Mouse (Mus musculus) limb, embryonic 13.5 days (tissue): ENCODE measurements around the gene Gm20388. TPM values are rescaled to one million over a fixed set of nuclear protein-coding genes. Genes with fewer than 3 reads are reported as not detected.

Experiments
- ATAC-seq: fragments of 200-750 bp; cut with Nextera tagmentation; 2 replicates; pipeline ENCODE4 v1.8.0; 2017; ENCODE audit warnings: low read depth, moderate number of reproducible peaks, moderate TSS enrichment; ENCODE audit not compliant: low FRiP score
- H3K27ac ChIP-seq: fragments of 300-500 bp; sonication (generic); 2 replicates; pipeline ENCODE4 v1.5.1; 2015; ENCODE audit warnings: inconsistent platforms, mild to moderate bottlenecking, moderate library complexity
- H3K27me3 ChIP-seq: fragments of 300-500 bp; sonication (generic); 2 replicates; pipeline ENCODE4 v1.6.1; 2015; ENCODE audit warnings: mild to moderate bottlenecking, inconsistent platforms
- H3K36me3 ChIP-seq: fragments of 300-500 bp; sonication (generic); 2 replicates; pipeline ENCODE4 v1.6.1; 2015; ENCODE audit warnings: inconsistent platforms, mild to moderate bottlenecking, moderate library complexity
- H3K4me1 ChIP-seq: fragments of 300-500 bp; sonication (generic); 2 replicates; pipeline ENCODE4 v1.6.1; 2015; ENCODE audit warnings: inconsistent platforms
- H3K4me2 ChIP-seq: fragments of 300-500 bp; sonication (generic); replicated peaks from 2 replicates; pipeline ENCODE4 v1.6.1; 2015; ENCODE audit warnings: inconsistent platforms, mild to moderate bottlenecking, moderate library complexity
- H3K4me3 ChIP-seq: fragments of 300-500 bp; sonication (generic); 2 replicates; pipeline ENCODE4 v1.5.1; 2015; ENCODE audit warnings: moderate library complexity, mild to moderate bottlenecking, inconsistent platforms
- H3K9ac ChIP-seq: fragments of 300-500 bp; sonication (generic); 2 replicates; pipeline ENCODE4 v1.6.1; 2015; ENCODE audit warnings: mild to moderate bottlenecking, inconsistent platforms
- H3K9me3 ChIP-seq: fragments of 300-500 bp; sonication (generic); 2 replicates; pipeline ENCODE4 v1.6.1; 2016; ENCODE audit warnings: inconsistent platforms
- WGBS: fragments of 180-500 bp; shearing (Covaris S2); methylation state at CpG from one replicate; pipeline ENCODE4 v1.1.7; 2015; 5-methylcytosine and 5-hydroxymethylcytosine counted together
- polyA plus RNA-seq: library from polyadenylated mRNA; unstranded; fragments of >200 nt; fragmentation: Nextera tagmentation; extraction: Ambion mirVana; gene quantifications from 2 replicates; pipeline ENCODE4 v1.2.1, GENCODE M21; 2015

Gm20388 gene
- polyA plus RNA-seq, 1 experiment from 2014 or later: 7.1 TPM

DNA sequence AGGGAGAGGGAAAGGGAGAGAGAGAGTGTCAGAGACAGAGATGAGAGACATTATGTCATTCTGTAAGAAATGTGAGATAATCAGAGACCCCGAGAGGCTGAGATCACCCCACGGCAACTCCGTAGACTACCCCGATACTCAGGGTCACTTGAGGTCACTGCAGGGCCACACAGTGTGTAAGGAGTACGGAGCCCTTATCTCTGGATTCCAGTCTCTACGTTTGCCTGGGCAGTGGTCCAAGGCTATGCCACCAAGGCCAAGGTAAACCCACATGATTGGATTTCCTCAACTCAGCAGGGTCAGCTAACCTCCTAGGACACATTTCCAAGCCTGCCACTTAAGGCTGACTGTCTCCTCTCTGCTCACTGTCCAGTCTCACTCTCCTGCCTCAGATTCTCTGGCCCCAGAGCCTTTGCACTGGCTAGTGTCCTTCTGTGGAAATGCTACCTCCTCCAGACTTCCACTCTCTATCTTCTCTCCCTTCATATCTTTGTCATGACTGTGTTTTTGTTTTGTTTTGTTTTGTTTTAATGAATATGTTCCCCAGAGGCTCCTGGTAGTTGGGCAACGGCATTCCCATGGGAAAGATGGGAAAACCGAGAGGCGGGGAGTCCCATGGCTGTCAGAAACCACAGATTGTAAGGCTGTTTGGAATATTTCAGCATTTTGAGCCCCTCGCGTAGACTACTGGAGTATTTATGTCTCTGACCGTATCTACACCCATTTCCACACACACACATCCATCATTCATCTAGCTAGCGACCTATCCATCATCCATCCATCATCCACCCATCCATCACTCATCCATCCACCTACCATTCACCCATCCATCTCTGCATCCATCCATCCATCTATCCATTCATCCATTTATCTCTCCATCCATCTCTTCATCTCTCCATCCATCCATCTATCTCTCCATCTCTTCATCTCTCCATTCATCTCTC, 2745.7 kb downstream of the Gm20388 start:
- Histone ChIP-seq H3K36me3 (no peaks in the 10 kb centered on the region), H3K4me1 (peaks cover 75% of the 10 kb centered on the region), H3K27ac (no peak overlapping the region), H3K9me3 (no peaks in the 10 kb centered on the region), H3K4me2 (no peak overlapping the region), H3K9ac (no peak overlapping the region), H3K4me3 (no peak overlapping the region), H3K27me3 (0 out of 2 replicates have a peak, but pooled peaks cover 2% of the 10 kb centered on the region)
- ATAC-seq: no peak
- 85% methylated on average over 13 of the region's 13 CpGs for WGBS

DNA sequence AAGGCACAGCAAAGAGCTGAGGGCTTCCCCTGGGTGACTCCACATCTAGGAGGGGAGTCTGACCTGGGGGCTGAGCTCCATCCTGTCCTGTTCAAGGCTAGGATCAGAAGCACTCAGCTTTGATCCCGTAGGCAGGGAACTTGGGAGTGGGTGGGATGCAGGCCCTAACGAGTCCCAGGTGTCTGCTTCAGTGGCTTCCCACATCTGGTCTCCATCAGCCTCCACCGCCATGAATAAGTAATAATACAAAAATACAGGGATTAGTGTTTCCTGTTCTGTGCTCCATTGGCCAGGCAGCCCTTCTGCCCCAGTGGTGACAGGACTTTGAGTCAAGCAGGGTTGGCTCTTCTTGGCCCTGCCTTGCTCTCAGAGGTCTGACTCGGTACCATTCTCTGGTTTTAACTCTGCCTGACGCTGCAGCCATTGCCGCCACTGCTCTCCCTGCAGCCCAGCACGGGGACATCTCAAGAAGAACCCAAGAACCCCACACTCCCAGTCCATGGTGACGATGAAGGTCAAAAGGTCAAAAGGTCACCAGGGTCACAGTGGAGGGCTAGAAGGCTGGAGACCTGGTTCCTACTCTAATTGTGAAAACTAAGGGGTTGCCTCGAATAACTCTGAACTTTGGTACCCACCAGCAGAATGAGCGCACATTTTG, 2747.6 kb downstream of the Gm20388 start:
- WGBS: 17% methylated on average over 10 of the region's 10 CpGs
- Histone ChIP-seq H3K9me3 (no peaks in the 10 kb centered on the region), H3K27me3 (no peaks in the 10 kb centered on the region)

DNA sequence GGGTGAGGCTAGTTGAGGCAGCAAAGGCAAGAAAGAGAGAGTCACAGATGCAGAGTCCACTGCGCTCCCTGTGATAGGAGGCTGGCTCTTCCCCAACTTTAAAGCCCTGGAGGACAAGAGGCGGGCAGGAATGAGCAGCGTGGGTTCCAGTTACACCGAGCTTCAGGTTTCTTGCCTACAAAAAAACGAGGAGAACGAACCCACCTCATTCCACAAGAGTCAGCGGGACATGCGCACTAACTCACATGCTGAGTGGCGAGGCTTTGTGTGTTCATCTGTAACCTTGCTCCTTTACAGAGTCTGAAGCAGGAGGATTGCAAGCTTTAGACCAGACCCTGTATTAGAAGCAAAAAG, 2748.1 kb downstream of the Gm20388 start:
- Histone ChIP-seq H3K27ac (peak overlapping the region; percentile 86), H3K36me3 (no peaks in the 10 kb centered on the region), H3K27me3 (no peaks in the 10 kb centered on the region), H3K4me3 (peak overlapping the region; percentile 12), H3K4me1 (peaks cover 77% of the 10 kb centered on the region), H3K9me3 (no peaks in the 10 kb centered on the region), H3K4me2 (peak overlapping the region; percentile 50), H3K9ac (no peak overlapping the region)
- 0 out of 2 replicates have a peak, but pooled peaks have one; percentile 12 for ATAC-seq
- WGBS: 13% methylated on average over 9 of the region's 9 CpGs

More for the DNA sequence above, 2747.6 kb downstream of the Gm20388 start:
- H3K27ac ChIP-seq: peak overlapping the region; percentile 86
- peak; percentile 65 for ATAC-seq
- H3K4me1 ChIP-seq: peaks cover 77% of the 10 kb centered on the region
- no peak overlapping the region; the same call in 1 of the 2 replicates for H3K4me3 ChIP-seq
- H3K4me2 ChIP-seq: peak overlapping the region; percentile 50
- no peaks in the 10 kb centered on the region for H3K36me3 ChIP-seq
- H3K9ac ChIP-seq: no peak overlapping the region

DNA sequence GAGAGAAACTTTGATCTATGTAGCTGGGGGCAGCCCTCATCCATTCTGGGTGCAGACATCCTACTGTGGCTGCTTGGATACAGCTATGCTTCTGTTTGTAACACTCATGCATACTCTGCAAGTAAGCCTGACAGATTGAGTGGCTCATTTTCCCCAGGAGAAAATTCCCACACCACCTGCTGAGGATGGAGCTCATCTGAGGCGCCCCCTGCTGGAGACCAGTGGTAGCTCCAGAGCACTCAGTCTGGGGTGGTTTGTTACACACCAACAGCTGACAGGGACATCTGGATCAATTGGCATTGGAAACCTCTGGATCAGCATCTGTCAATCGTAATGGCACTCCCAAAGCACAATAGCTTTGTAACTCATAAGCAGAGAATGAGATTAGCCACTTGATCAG, 2749.4 kb downstream of the Gm20388 start:
- Histone ChIP-seq H3K4me3 (no peak overlapping the region), H3K27ac (no peak overlapping the region), H3K9me3 (no peaks in the 10 kb centered on the region), H3K4me1 (peaks cover 85% of the 10 kb centered on the region), H3K27me3 (no peaks in the 10 kb centered on the region), H3K4me2 (no peak overlapping the region), H3K36me3 (no peaks in the 10 kb centered on the region), H3K9ac (no peak overlapping the region)
- no peak for ATAC-seq
- 79% methylated on average over 2 of the region's 2 CpGs for WGBS

DNA sequence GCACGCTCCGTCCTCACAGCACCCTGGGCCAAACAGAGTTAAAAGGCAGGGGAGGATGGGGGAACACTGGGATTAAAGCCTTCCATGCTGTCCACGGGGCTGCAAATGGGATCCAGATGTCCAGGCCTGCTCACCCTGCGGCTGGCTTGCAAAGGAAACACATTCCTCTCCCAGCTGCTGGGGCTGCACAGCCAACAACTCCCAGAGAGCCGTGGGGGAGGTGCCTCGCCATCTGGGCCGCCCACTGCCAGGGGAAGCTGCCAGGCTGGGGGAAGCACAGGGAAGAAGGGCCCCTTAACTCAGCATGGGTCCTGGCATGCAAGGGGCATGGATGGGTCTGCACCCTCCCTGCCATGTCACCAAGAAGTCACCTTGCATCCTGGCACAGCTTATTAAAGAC, 2750.5 kb downstream of the Gm20388 start:
- no peak overlapping the region for H3K9ac ChIP-seq
- H3K36me3 ChIP-seq: no peaks in the 10 kb centered on the region
- peaks cover 90% of the 10 kb centered on the region for H3K4me1 ChIP-seq
- H3K9me3 ChIP-seq: no peaks in the 10 kb centered on the region
- H3K27me3 ChIP-seq: no peaks in the 10 kb centered on the region
- peak overlapping the region; percentile 82 for H3K27ac ChIP-seq
- H3K4me2 ChIP-seq: peak overlapping the region; percentile 44
- no peak overlapping the region for H3K4me3 ChIP-seq
- peak; percentile 76 for ATAC-seq
- WGBS: 4% methylated on average over 7 of the region's 7 CpGs

DNA sequence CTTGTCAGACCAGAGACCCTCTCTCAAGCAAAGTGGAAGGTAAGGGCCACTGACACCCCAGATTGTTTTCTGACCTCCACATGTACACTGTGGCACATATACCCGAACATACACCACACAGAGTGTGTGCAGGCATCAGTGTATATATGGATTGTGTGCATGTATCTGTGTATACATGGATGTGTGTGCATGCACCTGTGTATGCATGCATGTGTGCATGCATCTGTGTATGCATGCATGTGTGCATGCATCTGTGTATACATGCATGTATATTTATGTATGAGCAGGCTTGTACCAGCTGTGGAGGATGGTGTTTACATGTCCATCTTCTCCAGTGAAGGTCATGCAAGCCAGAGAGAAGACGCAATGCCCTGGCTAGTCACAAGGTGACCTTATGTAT, 2751.3 kb downstream of the Gm20388 start:
- 75% methylated on average over 2 of the region's 2 CpGs for WGBS
- Histone ChIP-seq H3K36me3 (no peaks in the 10 kb centered on the region), H3K27ac (peak overlapping the region; percentile 82; the same call in 1 of the 2 replicates), H3K4me3 (no peak overlapping the region), H3K4me2 (no peak overlapping the region), H3K4me1 (peaks cover 98% of the 10 kb centered on the region), H3K9me3 (no peaks in the 10 kb centered on the region), H3K27me3 (no peaks in the 10 kb centered on the region), H3K9ac (no peak overlapping the region)
- no peak for ATAC-seq

DNA sequence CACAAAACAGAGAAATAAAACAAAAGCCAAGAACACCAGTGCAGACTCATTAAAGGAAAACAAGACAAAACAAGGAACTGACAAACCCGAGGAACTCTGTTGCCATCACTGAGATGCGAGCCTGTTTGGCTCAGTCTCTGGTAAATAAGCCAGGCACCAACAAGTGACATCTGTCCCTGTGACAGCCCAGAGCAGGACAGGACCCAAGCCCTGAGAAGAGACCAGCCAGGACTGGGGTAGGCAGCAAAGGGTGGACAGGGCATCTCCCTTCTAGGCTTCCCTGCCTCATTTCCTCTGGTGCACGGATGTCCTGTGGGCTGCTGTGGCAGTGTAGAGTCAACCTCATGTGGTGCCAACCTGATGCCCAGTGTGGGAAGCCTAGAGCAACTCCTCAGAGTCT, 2752.5 kb downstream of the Gm20388 start:
- peaks cover 94% of the 10 kb centered on the region for H3K4me1 ChIP-seq
- H3K27ac ChIP-seq: no peak overlapping the region
- H3K4me2 ChIP-seq: no peak overlapping the region
- ATAC-seq: no peak
- H3K4me3 ChIP-seq: no peak overlapping the region
- H3K36me3 ChIP-seq: no peaks in the 10 kb centered on the region
- H3K9ac ChIP-seq: no peak overlapping the region
- no peaks in the 10 kb centered on the region for H3K9me3 ChIP-seq
- 67% methylated on average over 3 of the region's 3 CpGs for WGBS
- no peaks in the 10 kb centered on the region for H3K27me3 ChIP-seq

DNA sequence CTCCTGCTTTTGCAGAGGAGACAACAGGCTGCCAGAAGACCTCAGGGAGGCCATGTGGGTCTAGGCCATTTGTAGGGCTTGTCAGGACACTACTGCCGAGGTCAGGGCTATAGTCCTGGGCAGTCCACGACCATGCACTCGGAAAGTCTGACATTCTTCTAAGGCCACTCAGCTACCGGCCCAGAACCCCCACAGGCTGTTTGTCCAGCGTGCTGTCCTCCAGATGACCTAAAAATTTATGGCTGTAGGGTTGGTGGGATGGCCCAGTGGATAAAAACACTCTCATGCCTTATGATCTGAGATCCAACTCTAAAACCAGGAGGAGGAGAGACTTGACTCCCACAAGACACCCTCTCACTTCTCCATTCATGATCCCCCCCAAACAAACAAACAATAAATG, 2753.0 kb downstream of the Gm20388 start:
- 34% methylated on average over 5 of the region's 5 CpGs for WGBS

DNA sequence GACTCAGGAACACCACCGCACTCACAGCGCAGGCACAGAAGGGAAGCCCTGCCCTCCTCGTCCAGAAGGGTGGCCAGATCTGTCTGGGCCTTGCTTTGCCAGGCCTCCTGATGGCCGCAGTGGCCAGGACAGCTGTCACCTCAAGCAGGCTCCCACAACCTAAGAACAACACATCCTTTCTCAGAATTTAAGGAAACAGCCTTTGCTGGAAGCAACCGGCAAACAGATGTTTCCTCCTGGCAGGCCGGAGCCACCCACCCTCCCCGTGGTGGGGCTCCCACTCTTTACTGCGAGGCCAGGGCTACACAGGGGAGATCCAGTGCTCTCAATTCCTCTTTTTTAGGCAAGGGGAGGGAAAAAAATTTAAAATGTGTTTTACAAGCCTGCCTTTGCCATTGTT, 2754.6 kb downstream of the Gm20388 start:
- Histone ChIP-seq H3K9ac (no peak overlapping the region), H3K36me3 (no peaks in the 10 kb centered on the region), H3K9me3 (no peaks in the 10 kb centered on the region), H3K4me3 (no peak overlapping the region), H3K27ac (peak overlapping the region; percentile 83), H3K4me2 (peak overlapping the region; percentile 49), H3K4me1 (peaks cover 84% of the 10 kb centered on the region), H3K27me3 (peaks cover 5% of the 10 kb centered on the region; the same call in 1 of the 2 replicates)
- 9% methylated on average over 8 of the region's 8 CpGs for WGBS
- peak; percentile 49; the same call in 1 of the 2 replicates for ATAC-seq

More for the DNA sequence above, 2753.0 kb downstream of the Gm20388 start:
- Histone ChIP-seq H3K27me3 (no peaks in the 10 kb centered on the region), H3K9ac (no peak overlapping the region), H3K4me2 (no peak overlapping the region), H3K36me3 (no peaks in the 10 kb centered on the region), H3K4me1 (peaks cover 89% of the 10 kb centered on the region), H3K4me3 (no peak overlapping the region), H3K9me3 (no peaks in the 10 kb centered on the region), H3K27ac (no peak overlapping the region)
- no peak for ATAC-seq

DNA sequence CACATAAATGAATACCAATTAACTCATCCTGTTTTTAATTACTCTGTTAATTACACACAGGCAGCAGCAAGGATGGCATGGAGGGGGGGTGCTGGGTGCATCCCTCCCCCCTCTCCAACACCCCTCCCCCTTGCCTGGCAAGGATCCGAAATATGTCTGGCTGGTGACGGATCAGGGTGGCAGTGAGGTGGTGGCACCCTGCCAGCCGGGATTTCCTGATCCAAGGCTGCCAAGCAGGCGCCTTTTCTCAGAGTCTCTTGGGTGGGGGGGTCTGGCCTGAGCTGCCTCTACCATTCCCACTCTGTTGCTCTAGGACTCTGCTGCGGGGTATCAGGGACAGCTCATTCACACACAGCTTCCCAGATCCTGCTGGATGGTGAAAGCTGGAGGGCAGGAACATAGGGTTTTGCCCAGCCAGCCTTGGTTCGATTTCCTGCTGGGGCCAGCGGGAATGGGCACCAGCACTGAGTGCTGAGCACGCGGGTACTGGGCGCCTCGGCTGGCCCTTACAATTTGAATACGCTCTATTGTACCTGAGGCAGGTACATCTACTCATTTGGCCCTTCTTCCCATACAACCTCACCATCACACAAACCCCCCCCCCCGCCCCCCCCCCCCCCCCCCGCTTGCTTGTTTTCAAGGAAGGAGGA, 2755.2 kb downstream of the Gm20388 start:
- peak overlapping the region; percentile 83 for H3K27ac ChIP-seq
- no peaks in the 10 kb centered on the region for H3K36me3 ChIP-seq
- peak; percentile 39; the same call in 1 of the 2 replicates for ATAC-seq
- H3K27me3 ChIP-seq: peaks cover 5% of the 10 kb centered on the region; the same call in 1 of the 2 replicates
- no peak overlapping the region for H3K9ac ChIP-seq
- H3K4me1 ChIP-seq: peaks cover 82% of the 10 kb centered on the region
- H3K4me2 ChIP-seq: peak overlapping the region; percentile 49
- no peak overlapping the region for H3K4me3 ChIP-seq
- 45% methylated on average over 12 of the region's 14 CpGs for WGBS
- H3K9me3 ChIP-seq: no peaks in the 10 kb centered on the region

DNA sequence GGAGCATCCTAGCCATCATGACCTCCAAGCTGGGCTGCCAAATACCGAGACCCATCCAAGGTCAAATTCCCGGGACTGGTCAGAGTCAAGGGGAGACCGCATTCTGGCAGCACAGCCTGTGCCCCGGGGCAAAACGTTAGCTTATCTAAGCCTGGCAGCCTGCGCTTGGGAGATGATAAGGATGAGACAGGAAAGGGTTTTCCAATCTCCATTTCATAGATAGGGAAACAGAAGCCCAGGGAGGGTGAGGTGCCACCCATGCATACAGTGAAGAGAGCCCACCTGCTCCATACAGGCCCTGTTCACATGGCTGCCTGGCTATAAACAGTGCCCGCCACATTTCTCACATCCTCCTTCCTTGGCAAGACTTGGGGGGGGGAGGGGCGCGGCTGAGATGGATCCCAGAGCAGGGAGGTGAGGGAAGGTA, 2755.7 kb downstream of the Gm20388 start:
- 38% methylated on average over 9 of the region's 9 CpGs for WGBS
- Histone ChIP-seq H3K9me3 (no peaks in the 10 kb centered on the region), H3K4me2 (peak overlapping the region; percentile 25; the same call in 1 of the 2 replicates), H3K27me3 (peaks cover 5% of the 10 kb centered on the region; the same call in 1 of the 2 replicates), H3K9ac (no peak overlapping the region), H3K36me3 (no peaks in the 10 kb centered on the region), H3K4me3 (no peak overlapping the region), H3K27ac (peak overlapping the region; percentile 67; the same call in 1 of the 2 replicates), H3K4me1 (peaks cover 77% of the 10 kb centered on the region)
- ATAC-seq: no peak
